Mouse (Mus musculus) olfactory bulb, adult 2 months (tissue): ENCODE results near the gene 4930595D18Rik.

Source experiments
- CTCF ChIP-seq: fragments of 200-500 bp; IDR thresholded peaks from 2 replicates; pipeline ENCODE4 v1.5.1; 2012; ENCODE audit warnings: low read depth, mild to moderate bottlenecking, low read length, moderate library complexity; ENCODE audit not compliant: insufficient read depth
- POLR2A ChIP-seq: fragments of 200-500 bp; IDR thresholded peaks from 2 replicates; pipeline ENCODE4 v1.6.1; 2012; ENCODE audit warnings: mild to moderate bottlenecking, low read depth, low read length, moderate library complexity; ENCODE audit not compliant: insufficient read depth

DNA sequence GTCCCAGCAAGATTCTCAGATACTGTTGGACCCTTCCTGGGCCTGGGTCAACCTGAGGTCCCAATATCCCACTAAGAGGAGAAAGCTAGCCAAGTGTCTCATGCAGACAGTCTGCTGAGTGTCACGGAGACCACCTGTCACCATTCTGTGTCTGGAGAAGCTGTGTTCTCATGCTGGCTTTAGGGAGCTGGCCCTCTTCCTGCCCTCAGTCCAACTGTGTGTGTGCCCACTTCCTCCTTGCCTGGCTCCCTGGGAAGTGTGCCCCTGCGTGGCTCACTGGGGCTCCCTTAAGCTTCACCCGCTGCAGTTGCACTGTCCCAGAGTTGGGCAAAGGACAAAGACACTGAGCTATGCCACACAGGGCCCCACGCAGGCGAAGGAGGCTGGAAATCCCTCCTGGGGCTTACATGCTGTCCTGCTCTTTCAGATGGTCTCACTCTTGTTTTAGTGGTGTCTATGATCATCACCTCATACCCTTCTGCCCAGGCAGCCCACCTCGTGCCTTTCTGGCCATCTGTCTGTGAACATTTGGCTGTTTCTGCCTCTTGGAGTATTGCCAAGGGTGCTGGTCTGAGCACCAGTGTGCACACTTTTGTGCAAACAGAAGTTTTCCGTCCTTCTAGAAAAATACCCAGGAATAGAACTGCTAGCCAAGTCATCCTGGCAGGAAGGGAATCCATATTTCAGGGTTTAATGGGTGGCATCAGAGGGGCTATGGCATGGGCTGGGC is 31.1 kb downstream of the 4930595D18Rik start:
- TF ChIP-seq CTCF (no peak), POLR2A (no peak)
